Mouse (Mus musculus): ENCODE data around the gene Kmt5c.
A peak's percentile ranks its signal among the peaks of the same experiment; 100 is the strongest.
"Not testable (repeated sequence)": the region's sequence is repeated elsewhere in the genome, so short reads cannot be mapped to it uniquely, and the experiment has no call there.

The Kmt5c gene

GRCm38 (mm10) chr7:4792278-4793212 is 52.6 kb downstream of the Kmt5c start, which contains the start of gene Rpl28:
TSS of gene Rpl28 (plus strand) at chr7:4792874.
- DNase-seq: peak; percentile 96 to 98

GRCm38 (mm10) chr7:4793248-4793647 is 53.3 kb downstream of the Kmt5c start:
- not testable (repeated sequence) for DNase-seq

DNA sequence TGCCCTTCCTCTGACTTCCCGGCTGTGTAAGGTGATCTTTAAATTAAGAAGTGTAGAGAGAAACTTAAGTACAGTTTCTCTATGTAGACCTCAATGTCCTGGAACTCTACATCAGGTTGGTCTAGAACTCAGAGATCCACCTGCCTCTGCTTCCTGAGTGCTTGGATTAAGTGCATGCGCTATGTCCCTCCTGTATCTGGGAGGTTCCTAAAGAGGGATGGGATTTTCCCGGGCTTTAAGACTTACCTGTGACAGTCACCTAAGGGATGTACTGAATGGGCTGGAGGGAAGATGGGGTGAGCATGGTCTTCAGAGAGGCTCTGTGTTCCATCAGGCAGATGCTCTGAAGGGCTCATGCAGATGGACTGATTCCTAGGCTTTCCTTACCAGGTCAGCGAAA is 53.8 kb downstream of the Kmt5c start:
- no peak for DNase-seq

- no peak for DNase-seq
Measured at GRCm38 (mm10) chr7:4794631-4795168, 54.8 kb downstream of the Kmt5c start.

DNA sequence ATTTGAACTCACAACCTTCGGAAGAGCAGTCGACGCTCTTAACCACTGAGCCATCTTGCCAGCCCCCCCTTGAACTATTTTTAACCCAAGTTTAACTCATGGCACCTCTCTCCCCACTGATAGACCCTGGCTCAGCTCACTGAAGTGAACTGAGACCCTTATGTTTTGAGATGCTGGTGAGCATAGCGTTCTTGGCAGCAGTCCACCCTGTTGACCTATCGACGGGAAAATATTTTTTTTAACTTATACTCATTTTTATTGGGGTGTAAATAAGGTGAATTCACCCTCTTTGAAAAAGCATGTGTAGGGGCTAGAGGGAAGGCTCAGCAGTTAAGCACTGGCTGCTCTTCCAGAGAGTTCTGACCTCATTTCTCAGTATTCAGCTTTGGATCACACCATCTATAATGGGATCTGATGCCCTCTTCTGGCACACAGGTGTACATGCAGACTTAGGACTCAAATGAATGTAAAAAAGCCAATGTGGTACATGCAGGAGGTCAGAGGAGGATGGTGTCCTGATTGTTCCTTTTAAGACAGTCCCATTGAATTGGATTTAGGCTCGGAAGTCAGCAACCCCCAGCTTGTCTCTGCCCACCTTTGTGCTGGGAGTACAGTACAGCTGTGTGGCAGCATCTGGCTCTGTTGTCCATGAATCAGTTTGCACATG is 56.0 kb downstream of the Kmt5c start:
- peak; percentile 20 to 45 for DNase-seq

All from kidney, postnatal 25 days (tissue).